Mouse (Mus musculus): ENCODE measurements around the gene Map3k5.

The Map3k5 gene

DNA sequence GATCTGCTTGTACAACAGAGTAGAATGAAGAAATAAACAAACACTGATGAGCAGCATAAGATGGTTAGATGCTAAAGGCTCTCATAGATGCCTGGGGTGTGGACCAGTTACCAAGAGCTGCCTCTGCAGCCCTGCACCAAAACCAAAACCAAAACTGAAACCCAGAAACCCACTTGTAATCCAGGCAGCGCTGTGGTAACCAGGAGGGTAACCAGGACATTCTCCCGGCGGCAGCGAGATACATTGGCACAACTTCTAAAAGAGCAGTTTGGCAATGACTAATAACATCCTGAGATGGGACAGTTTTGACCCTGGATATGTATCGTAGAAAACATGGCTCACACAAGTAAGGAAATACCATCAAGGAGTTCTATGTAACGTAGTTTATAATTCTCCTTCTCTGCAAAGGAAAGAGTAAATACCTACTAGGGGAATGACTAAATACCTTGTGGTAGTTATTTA lies 71.2 kb downstream of the Map3k5 start:
- no peak for DNase-seq (ENCODE audit: low read depth in 1 of 2, low spot score in 2 of 2)

DNA sequence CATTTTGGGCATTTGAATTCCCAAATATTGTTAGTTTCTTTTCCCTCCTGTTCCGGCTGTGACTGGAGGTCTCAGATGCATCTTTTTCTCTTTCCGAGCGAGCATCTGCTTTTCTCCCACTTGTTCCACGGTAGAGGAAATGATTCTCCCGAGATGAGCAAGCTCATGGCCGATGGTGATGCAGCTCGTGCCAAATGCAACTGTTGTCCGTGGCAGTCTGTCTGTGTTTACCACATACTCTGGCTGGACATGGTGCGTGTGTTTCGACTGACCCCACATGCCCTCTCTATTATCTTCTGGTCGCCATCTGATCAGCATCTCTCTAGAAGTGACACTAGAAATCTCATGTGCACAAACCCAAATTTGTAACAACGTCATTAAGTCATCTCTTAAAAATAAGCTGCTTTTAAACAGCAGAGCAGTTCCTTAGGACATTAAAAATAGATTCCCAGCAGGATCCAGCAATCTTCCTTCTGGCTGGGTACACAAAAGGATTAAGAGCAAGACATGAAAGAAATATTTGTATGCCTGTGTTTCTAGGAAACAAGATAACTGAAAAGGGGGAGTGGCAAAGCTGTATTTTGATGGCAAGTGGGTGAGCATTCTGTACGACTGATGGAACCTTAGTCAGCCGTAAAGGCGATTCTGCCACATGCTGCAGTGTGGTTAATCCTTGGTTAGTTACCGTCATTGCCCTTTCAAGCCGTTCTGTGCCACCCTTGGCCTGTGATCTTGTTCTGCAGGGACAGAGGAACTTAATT lies 72.2 kb downstream of the Map3k5 start:
- no peak for DNase-seq (ENCODE audit: low read depth in 1 of 2, low spot score in 2 of 2)

DNA sequence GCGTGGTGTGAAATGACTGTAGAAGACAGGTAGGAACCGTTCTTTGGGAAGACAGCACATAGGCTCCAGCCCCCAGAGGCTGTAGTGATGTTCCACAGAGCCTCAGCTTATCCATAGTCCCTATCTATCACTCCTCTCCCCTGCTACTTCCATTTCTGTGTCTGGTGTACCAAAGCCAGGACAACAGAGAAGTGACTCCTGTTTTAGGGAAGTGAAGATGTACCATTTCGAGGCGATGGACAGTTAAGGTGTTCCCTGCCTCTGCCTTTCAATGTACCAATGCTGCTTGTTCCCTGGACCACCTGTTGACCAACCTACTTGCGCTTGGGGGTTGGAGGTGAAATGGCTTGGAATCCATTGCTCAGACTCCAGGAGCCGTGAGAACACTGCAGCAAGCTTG lies 75.0 kb downstream of the Map3k5 start:
- DNase-seq (ENCODE audit: low read depth in 1 of 2, low spot score in 2 of 2), result no peak

DNA sequence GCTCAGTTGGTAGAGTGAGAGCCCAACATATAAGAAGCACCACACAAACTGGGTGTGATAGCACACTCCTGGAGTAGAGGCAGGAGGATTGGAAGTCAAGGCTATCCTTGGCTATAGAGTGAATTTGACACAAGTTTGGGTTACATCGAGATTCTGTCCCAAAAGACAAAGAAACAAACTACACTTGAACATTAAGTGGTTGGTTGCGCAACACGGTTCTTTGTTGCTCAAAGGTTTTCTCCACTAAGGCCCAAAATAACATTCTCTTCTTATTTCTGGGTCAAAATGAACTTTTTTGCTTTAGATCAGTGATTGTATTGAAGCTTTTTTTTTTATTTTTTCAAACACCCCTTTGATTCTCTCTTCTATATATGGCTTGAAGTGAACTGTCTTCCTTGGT lies 75.7 kb downstream of the Map3k5 start:
- DNase-seq (ENCODE audit: low read depth in 1 of 2, low spot score in 2 of 2), result no peak

GRCm38 (mm10) chr10:20018406-20018805 lies 84.1 kb downstream of the Map3k5 start:
- DNase-seq (ENCODE audit: low read depth in 1 of 2, low spot score in 2 of 2), result no peak

- DNase-seq (ENCODE audit: low read depth in 1 of 2, low spot score in 2 of 2), result no peak
Measured at GRCm38 (mm10) chr10:20018806-20019205, 84.5 kb downstream of the Map3k5 start.

DNA sequence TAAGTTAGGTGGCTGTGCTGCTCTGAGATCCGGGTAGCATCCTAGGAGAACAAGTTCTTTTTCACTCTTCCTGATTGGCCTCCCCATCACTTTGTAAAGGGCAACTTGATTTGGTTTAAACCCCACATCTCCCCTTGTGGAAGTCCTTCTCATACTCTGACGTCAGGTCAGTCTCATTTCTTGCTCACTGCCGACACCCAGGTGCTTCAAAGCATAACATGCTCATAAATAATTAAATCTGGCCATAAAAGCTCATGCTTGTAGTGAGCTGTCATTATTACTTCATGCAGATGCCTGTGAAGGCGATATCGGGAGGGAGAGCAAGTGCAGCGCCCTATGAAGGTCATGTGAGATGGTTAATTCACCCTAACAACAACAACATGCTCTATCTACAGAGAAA lies 87.0 kb downstream of the Map3k5 start:
- DNase-seq (ENCODE audit: low read depth in 1 of 2, low spot score in 2 of 2), result no peak

GRCm38 (mm10) chr10:20021670-20022468 lies 87.6 kb downstream of the Map3k5 start:
- DNase-seq (ENCODE audit: low read depth in 1 of 2, low spot score in 2 of 2), result no peak

DNA sequence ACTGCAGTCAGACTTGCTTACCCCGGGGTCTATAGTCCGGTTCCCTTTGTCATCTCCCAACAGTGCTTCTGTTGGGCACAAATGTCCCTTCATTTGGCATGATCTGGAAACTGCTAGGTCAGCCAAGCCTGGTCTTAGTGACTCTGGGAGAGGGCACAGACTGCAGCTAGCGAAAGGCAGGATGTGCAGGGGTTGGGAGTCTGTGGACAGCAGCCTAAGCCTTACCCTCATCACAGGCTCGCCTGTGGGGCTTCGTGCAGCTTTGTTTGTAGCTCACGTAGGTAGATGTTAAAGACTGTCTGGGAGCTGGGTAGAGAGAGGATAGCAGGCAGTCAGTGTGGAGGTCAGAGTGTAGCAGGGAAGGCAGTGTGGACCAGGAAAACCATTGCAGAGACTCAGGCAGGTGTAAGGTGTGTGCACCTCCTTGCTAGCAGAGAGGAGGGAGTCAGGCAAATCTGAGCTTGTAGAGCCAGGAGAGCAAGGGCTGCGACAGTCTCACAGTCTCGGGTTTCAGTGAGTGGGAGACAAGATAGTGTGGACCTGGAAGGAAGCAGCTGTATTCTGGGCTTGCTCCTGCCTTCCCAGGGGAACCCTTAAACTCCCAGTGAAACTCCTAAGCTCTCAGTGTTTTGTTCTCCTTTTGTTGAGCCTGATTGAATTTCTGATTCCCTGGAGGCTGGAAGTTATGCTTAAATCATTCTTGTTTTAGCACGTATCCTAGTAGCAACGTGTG lies 88.5 kb downstream of the Map3k5 start:
- no peak for DNase-seq (ENCODE audit: low read depth in 1 of 2, low spot score in 2 of 2)

DNA sequence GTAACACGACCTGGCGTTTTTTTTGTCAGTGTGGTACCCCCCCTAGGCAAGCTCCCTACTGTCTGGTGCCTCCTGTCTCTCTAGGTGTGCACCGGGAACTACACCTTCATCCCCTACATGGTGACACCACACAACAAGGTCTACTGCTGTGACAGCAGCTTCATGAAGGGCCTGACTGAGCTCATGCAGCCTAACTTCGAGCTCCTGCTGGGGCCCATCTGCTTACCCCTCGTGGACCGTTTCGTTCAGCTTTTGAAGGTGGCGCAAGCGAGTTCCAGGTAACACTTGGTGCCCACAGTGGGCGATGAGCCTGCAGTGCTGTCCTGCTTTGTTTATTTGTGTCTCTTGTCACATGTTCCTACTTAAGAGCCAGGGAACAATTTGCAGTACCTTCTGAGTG lies 89.3 kb downstream of the Map3k5 start:
- DNase-seq (ENCODE audit: low read depth in 1 of 2, low spot score in 2 of 2), result no peak

GRCm38 (mm10) chr10:20024891-20025290 lies 90.6 kb downstream of the Map3k5 start:
- no peak for DNase-seq (ENCODE audit: low read depth in 1 of 2, low spot score in 2 of 2)

DNA sequence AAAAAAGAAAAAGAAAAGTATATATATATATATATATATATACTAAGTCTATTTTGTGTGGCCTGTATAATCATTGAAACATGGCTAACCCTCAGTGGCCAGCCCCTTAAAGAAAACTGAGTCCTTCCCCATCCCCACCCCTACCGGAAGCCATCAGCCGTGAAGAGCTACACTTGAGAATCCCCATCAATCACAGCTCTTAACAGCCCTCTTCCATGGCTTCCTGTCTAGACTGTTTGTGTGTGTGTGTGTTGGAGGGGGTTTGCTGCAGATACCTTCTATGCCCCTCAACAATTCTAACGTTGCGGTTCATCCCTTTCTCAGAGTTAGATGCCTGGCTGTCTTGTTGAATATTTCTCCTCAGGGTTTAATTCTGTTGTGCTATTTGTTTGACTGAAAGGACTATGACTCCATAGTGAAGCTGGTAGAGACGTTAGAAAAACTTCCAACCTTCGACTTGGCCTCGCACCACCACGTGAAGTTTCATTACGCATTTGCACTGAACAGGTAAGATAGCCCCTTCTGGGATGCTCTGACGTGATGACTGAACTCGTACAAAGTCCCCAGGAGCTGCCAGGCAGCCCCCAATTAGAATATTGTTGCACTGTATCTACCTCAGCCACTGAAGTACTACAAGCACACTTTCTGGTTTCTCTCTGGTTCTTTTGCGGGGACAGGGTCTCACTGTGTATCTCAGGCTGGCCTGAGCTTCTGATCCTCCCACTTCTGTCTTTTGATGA lies 91.7 kb downstream of the Map3k5 start:
- no peak for DNase-seq (ENCODE audit: low read depth in 1 of 2, low spot score in 2 of 2)

- no peak for DNase-seq (ENCODE audit: low read depth in 1 of 2, low spot score in 2 of 2)
Measured at GRCm38 (mm10) chr10:20030703-20031102, 96.4 kb downstream of the Map3k5 start.

GRCm38 (mm10) chr10:20031936-20032335 lies 97.7 kb downstream of the Map3k5 start:
- no peak for DNase-seq (ENCODE audit: low read depth in 1 of 2, low spot score in 2 of 2)

DNA sequence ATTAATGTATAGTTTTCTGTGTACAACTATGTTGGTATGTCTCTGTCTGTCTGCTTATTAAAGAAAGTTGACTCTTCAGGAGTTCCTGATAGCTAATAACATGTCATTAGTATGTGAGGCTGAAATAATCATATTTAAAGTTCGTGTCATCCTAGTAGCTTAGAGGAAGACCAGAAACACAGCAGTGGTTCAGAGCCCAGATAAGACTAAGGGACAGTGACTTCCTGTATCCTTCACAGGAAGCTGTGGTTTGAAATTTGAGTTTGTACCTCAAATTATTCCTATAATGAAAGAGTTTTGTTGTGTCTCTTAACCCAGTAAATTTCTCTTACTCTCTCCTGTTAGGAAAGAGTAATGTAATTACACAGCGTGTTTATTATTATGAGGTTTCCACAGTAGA lies 102.1 kb downstream of the Map3k5 start:
- DNase-seq (ENCODE audit: low read depth in 1 of 2, low spot score in 2 of 2), result no peak

DNA sequence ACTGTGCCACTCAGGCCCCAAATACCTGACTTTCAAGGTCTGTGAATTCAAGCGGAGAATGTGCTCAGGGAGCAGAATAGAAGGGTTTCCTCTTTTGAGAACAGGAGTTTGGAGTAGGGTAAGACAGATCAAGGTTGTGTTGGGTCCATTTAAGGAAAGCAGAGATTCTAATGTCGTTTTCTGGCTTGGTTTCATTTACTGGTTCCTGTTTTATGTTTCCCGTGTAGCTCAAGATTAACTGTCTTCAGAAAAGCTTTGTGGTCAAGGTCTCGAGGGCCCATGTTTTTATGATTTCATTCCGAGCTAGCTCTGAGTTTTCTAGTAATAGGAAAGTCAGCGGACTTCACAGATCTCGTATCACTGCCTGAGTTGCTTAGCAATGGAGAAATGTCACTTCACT lies 102.6 kb downstream of the Map3k5 start:
- DNase-seq (ENCODE audit: low read depth in 1 of 2, low spot score in 2 of 2), result no peak

- no peak for DNase-seq (ENCODE audit: low read depth in 1 of 2, low spot score in 2 of 2)
Measured at GRCm38 (mm10) chr10:20039531-20039930, 105.3 kb downstream of the Map3k5 start.

DNA sequence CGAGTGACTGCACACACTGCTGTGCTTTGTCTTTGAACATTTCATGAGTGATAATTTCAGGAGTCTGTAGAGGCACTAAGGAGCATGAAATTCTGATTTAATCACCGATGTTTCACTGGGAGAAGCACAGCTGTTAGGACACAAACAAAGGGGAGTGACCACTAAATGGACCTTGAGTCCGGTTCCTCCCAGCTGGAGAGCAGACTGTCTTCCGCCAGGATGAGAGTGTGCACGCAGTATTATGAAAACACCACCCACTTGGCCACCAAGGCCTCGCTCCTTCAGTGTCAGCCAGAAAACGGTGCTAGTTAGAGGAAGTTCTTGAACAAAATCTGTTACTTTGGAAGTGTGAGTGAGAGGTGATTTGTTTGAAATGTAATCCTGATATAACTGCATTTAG lies 105.8 kb downstream of the Map3k5 start:
- DNase-seq (ENCODE audit: low read depth in 1 of 2, low spot score in 2 of 2), result no peak

- no peak for DNase-seq (ENCODE audit: low read depth in 1 of 2, low spot score in 2 of 2)
Measured at GRCm38 (mm10) chr10:20040677-20041076, 106.4 kb downstream of the Map3k5 start.

DNA sequence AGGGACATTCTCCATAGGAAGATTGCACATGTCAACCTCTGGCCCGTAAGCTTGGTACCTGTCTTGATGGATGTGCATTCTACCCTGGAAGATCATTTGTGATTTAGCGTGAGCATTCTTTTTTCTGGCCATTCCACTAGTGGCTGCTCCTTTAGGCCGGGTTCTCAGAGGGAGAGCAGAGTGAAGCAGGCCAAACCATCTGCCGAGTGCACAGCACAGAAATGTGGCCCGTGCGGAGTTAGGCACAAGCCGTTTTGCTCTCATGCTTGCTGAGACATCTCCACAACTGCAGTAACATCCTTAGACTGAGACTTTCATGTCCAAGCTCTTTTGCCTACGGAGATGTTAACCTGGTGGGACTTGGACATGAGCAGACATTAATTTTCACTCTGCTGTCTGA lies 107.8 kb downstream of the Map3k5 start:
- DNase-seq (ENCODE audit: low read depth in 1 of 2, low spot score in 2 of 2), result no peak

- no peak for DNase-seq (ENCODE audit: low read depth in 1 of 2, low spot score in 2 of 2)
Measured at GRCm38 (mm10) chr10:20044051-20044450, 109.8 kb downstream of the Map3k5 start.

Data from monocyte, adult 2 months (primary cell).